Mouse (Mus musculus): ENCODE results near the gene Atg2b.

Gene Atg2b

GRCm38 (mm10) chr12:105685001-105685691 lies at the start of gene Atg2b:
TSS of gene Atg2b (minus strand) at chr12:105685211.
- in situ Hi-C loops (cut with MboI; ENCODE audit: low sequenced_read_pairs): no loop called here

GRCm38 (mm10) chr12:105733370-105734159 lies 48.6 kb upstream of the Atg2b start:
- in situ Hi-C loops (cut with MboI; ENCODE audit: low sequenced_read_pairs): no loop called here

GRCm38 (mm10) chr12:105730851-105731460 lies 45.9 kb upstream of the Atg2b start:
- in situ Hi-C loops (cut with MboI; ENCODE audit: low sequenced_read_pairs): no loop called here

GRCm38 (mm10) chr12:105727964-105728363 lies 43.0 kb upstream of the Atg2b start:
- in situ Hi-C loops (cut with MboI; ENCODE audit: low sequenced_read_pairs): no loop called here

GRCm38 (mm10) chr12:105727268-105727667 lies 42.3 kb upstream of the Atg2b start:
- in situ Hi-C loops (cut with MboI; ENCODE audit: low sequenced_read_pairs): no loop called here

GRCm38 (mm10) chr12:105725736-105726135 lies 40.7 kb upstream of the Atg2b start:
- in situ Hi-C loops (cut with MboI; ENCODE audit: low sequenced_read_pairs): no loop called here

- in situ Hi-C loops (cut with MboI; ENCODE audit: low sequenced_read_pairs): no loop called here
Observed at GRCm38 (mm10) chr12:105724616-105725015, 39.6 kb upstream of the Atg2b start.

- in situ Hi-C loops (cut with MboI; ENCODE audit: low sequenced_read_pairs): no loop called here
Observed at GRCm38 (mm10) chr12:105722657-105723056, 37.6 kb upstream of the Atg2b start.

GRCm38 (mm10) chr12:105721452-105722132 lies 36.6 kb upstream of the Atg2b start:
- in situ Hi-C loops (cut with MboI; ENCODE audit: low sequenced_read_pairs): no loop called here

- in situ Hi-C loops (cut with MboI; ENCODE audit: low sequenced_read_pairs): no loop called here
Observed at GRCm38 (mm10) chr12:105720196-105720595, 35.2 kb upstream of the Atg2b start.

GRCm38 (mm10) chr12:105718616-105719015 lies 33.6 kb upstream of the Atg2b start:
- in situ Hi-C loops (cut with MboI; ENCODE audit: low sequenced_read_pairs): no loop called here

GRCm38 (mm10) chr12:105705799-105706487 lies 20.9 kb upstream of the Atg2b start, which contains the start of gene Ak7:
TSS of gene Ak7 (plus strand) at chr12:105705976.
- in situ Hi-C loops (cut with MboI; ENCODE audit: low sequenced_read_pairs): no loop called here

- in situ Hi-C loops (cut with MboI; ENCODE audit: low sequenced_read_pairs): no loop called here
Observed at GRCm38 (mm10) chr12:105700433-105700832, 15.4 kb upstream of the Atg2b start.

GRCm38 (mm10) chr12:105697104-105697780 lies 12.2 kb upstream of the Atg2b start:
- in situ Hi-C loops (cut with MboI; ENCODE audit: low sequenced_read_pairs): no loop called here

GRCm38 (mm10) chr12:105695848-105696247 lies 10.8 kb upstream of the Atg2b start:
- in situ Hi-C loops (cut with MboI; ENCODE audit: low sequenced_read_pairs): no loop called here

GRCm38 (mm10) chr12:105694021-105694420 lies 9.0 kb upstream of the Atg2b start:
- in situ Hi-C loops (cut with MboI; ENCODE audit: low sequenced_read_pairs): no loop called here

- in situ Hi-C loops (cut with MboI; ENCODE audit: low sequenced_read_pairs): no loop called here
Observed at GRCm38 (mm10) chr12:105689435-105689834, 4.4 kb upstream of the Atg2b start.

- in situ Hi-C loops (cut with MboI; ENCODE audit: low sequenced_read_pairs): no loop called here
Observed at GRCm38 (mm10) chr12:105688546-105688945, 3.5 kb upstream of the Atg2b start.

- in situ Hi-C loops (cut with MboI; ENCODE audit: low sequenced_read_pairs): no loop called here
Observed at GRCm38 (mm10) chr12:105687416-105687815, 2.4 kb upstream of the Atg2b start.

- in situ Hi-C loops (cut with MboI; ENCODE audit: low sequenced_read_pairs): no loop called here
Observed at GRCm38 (mm10) chr12:105686791-105687190, 1.8 kb upstream of the Atg2b start.
